8 mouse cellular contexts compared by ENCODE assay signal in the genomic region with DNA sequence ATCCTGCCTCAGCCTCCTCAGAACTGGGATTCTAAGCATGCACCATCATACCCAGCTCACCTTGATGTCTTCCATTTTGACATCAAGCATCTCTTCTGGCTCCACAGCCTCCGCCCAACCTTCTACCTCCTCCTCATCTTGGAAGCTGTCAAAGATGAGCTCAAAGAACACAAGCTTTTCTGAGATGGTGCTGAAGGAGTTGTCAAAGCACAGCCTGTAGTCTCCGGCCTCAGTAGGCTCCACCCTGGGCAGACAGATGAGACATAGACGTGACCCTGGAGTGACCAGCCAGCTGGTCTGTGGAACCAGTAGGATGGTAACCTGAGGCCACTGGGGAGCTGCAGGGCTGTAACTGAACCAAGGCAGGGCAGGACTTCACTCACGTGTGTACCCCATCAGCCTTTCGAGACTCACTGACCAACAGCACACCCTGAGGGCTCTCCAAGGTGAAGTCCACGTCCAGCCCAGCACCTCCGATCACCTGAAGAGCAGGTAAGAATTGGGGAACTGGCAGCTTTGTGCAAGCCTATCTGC. TPM values are rescaled to one million over a fixed set of nuclear protein-coding genes. Genes with fewer than 3 reads are reported as not detected.
A peak's percentile ranks its signal among the peaks of the same experiment; 100 is the strongest.
DNase-seq lines count a peak whose midpoint lies in the region; ATAC-seq and TF ChIP-seq lines count a peak whose summit lies in the region.

No protein-coding gene starts in this region.

- peak overlapping the region; percentile 36; the same call in 1 of the 2 replicates for H3K27ac ChIP-seq in ES-Bruce4 (ENCODE audit: insufficient read depth, low read length)
- no peak overlapping the region for H3K27ac ChIP-seq in forebrain, embryonic 16.5 days (ENCODE audit: low read length)
- peak overlapping the region; percentile 84 for H3K27ac ChIP-seq in liver, embryonic 15.5 days (replicated peaks)

- peaks cover 27% of the 10 kb centered on the region for H3K36me3 ChIP-seq in ES-Bruce4 (ENCODE audit: control insufficient read depth, insufficient read depth, low read length, poor library complexity, severe bottlenecking)
- H3K36me3 ChIP-seq in forebrain, embryonic 16.5 days (ENCODE audit: control insufficient read depth, insufficient read depth) = peaks cover 14% of the 10 kb centered on the region; the same call in 1 of the 2 replicates
- H3K36me3 ChIP-seq in liver, embryonic 15.5 days (replicated peaks) = peaks cover 52% of the 10 kb centered on the region

- peak overlapping the region; percentile 97 for H3K4me3 ChIP-seq in ES-Bruce4 (ENCODE audit: low read depth, low read length)
- H3K4me3 ChIP-seq in forebrain, embryonic 16.5 days (replicated peaks; ENCODE audit: low read length) = peak overlapping the region; percentile 79
- peak overlapping the region; percentile 72 for H3K4me3 ChIP-seq in liver, embryonic 15.5 days (replicated peaks)

- no peak for TF ChIP-seq EP300 in ES-Bruce4 (IDR thresholded peaks at IDR 0.05; ENCODE audit: insufficient read depth, low read depth, low read length)

- H3K9ac ChIP-seq in ES-Bruce4 (ENCODE audit: low read depth, poor library complexity, severe bottlenecking) = peak overlapping the region; percentile 86
- H3K9ac ChIP-seq in forebrain, embryonic 16.5 days (replicated peaks; ENCODE audit: low read depth, low read length) = peak overlapping the region; percentile 79; the same call in 1 of the 2 replicates
- peak overlapping the region; percentile 70; the same call in 1 of the 2 replicates for H3K9ac ChIP-seq in liver, embryonic 15.5 days

- no peaks in the 10 kb centered on the region; the same call in 1 of the 2 replicates for H3K9me3 ChIP-seq in ES-Bruce4 (replicated peaks; ENCODE audit: control insufficient read depth, insufficient read depth, low read length, poor library complexity, severe bottlenecking)
- no peaks in the 10 kb centered on the region for H3K9me3 ChIP-seq in forebrain, embryonic 16.5 days (ENCODE audit: control insufficient read depth, low read length)
- no peaks in the 10 kb centered on the region for H3K9me3 ChIP-seq in liver, embryonic 15.5 days (replicated peaks)

- intact Hi-C loops in heart, postnatal 14 days (cut with DNase I) = no loop called here
- intact Hi-C loops in left cerebral cortex, postnatal 4 days (cut with DNase I) = no loop called here

- WGBS in forebrain, embryonic 16.5 days = 87% methylated on average over 7 of the region's 7 CpGs
- 76% methylated on average over 7 of the region's 7 CpGs for WGBS in liver, embryonic 15.5 days (ENCODE audit: insufficient replicate concordance)

- DNase-seq in heart, adult 11 months = peak; percentile 93
- DNase-seq in heart, postnatal 14 days = no peak
- DNase-seq in left cerebral cortex, postnatal 4 days = no peak
- no peak for DNase-seq in retina, postnatal 1 day
- DNase-seq in ovary, postnatal 14 days (ENCODE audit: low spot score) = no peak

- H3K4me1 ChIP-seq in ES-Bruce4 (ENCODE audit: control insufficient read depth, insufficient read depth, low read length) = no peaks in the 10 kb centered on the region
- H3K4me1 ChIP-seq in forebrain, embryonic 16.5 days (replicated peaks; ENCODE audit: control insufficient read depth, insufficient read depth, low read length) = peaks cover 16% of the 10 kb centered on the region
- H3K4me1 ChIP-seq in liver, embryonic 15.5 days (replicated peaks) = peaks cover 30% of the 10 kb centered on the region

- H3K4me2 ChIP-seq in forebrain, embryonic 16.5 days (ENCODE audit: low read length) = peak overlapping the region; percentile 78
- H3K4me2 ChIP-seq in liver, embryonic 15.5 days = peak overlapping the region; percentile 77

- no peaks in the 10 kb centered on the region for H3K27me3 ChIP-seq in ES-Bruce4 (ENCODE audit: control insufficient read depth, insufficient read depth, low read length, poor library complexity, severe bottlenecking)
- no peaks in the 10 kb centered on the region for H3K27me3 ChIP-seq in forebrain, embryonic 16.5 days (replicated peaks; ENCODE audit: control insufficient read depth, insufficient read depth, low read length)
- no peaks in the 10 kb centered on the region for H3K27me3 ChIP-seq in liver, embryonic 15.5 days

- TF ChIP-seq CTCF in ES-Bruce4 (IDR thresholded peaks at IDR 0.05; ENCODE audit: low read depth, low read length) = no peak

- no peak for TF ChIP-seq POLR2A in ES-Bruce4 (IDR thresholded peaks at IDR 0.05; ENCODE audit: insufficient read depth, low read length)

- ATAC-seq in forebrain, embryonic 16.5 days = no peak
- no peak for ATAC-seq in liver, embryonic 15.5 days (ENCODE audit: insufficient read depth)

RNA-seq across cellular contexts. Expression of a gene that starts 1.1 kb away (rescaled TPM):
- 10 to 100 TPM; 40.7 to 44.5 TPM for total RNA-seq in heart, postnatal 14 days (2021)
- polyA plus RNA-seq in ES-Bruce4 (2011; ENCODE audit: insufficient read depth, insufficient read length, low read depth, missing spikeins) = 28.0 and 29.2 TPM in 2 replicates
- 52.7 and 54.6 TPM in 2 replicates for polyA plus RNA-seq in forebrain, embryonic 16.5 days (2015; fragmentation: Nextera tagmentation; extraction: Ambion mirVana)
- 31.5 and 33.6 TPM in 2 replicates for polyA plus RNA-seq in liver, embryonic 15.5 days (2015; fragmentation: Nextera tagmentation; extraction: Ambion mirVana)
- total RNA-seq in left cerebral cortex, postnatal 4 days (2021) = 10 to 100 TPM; 18.6 to 19.1 TPM

RNA-seq across cellular contexts. Expression of a gene that starts 17.0 kb away (rescaled TPM):
- 1 to 10 TPM; 2.1 TPM for total RNA-seq in heart, postnatal 14 days (2021)
- not detected in 2 replicates for polyA plus RNA-seq in ES-Bruce4 (2011; ENCODE audit: insufficient read depth, insufficient read length, low read depth, missing spikeins)
- 2.8 and 3.5 TPM in 2 replicates for polyA plus RNA-seq in forebrain, embryonic 16.5 days (2015; fragmentation: Nextera tagmentation; extraction: Ambion mirVana)
- polyA plus RNA-seq in liver, embryonic 15.5 days (2015; fragmentation: Nextera tagmentation; extraction: Ambion mirVana) = 9.5 and 10.5 TPM in 2 replicates
- under 1 TPM; 0.44 to 0.64 TPM for total RNA-seq in left cerebral cortex, postnatal 4 days (2021)

RNA-seq across cellular contexts. Expression of a gene that starts 37.8 kb away (rescaled TPM):
- total RNA-seq in heart, postnatal 14 days (2021) = 10 to 100 TPM; 50.3 to 54.2 TPM
- 112 and 122 TPM in 2 replicates for polyA plus RNA-seq in ES-Bruce4 (2011; ENCODE audit: insufficient read depth, insufficient read length, low read depth, missing spikeins)
- polyA plus RNA-seq in forebrain, embryonic 16.5 days (2015; fragmentation: Nextera tagmentation; extraction: Ambion mirVana) = 26.5 and 27.8 TPM in 2 replicates
- polyA plus RNA-seq in liver, embryonic 15.5 days (2015; fragmentation: Nextera tagmentation; extraction: Ambion mirVana) = 18.2 and 23.1 TPM in 2 replicates
- 100 to 1,000 TPM; 108 to 124 TPM for total RNA-seq in left cerebral cortex, postnatal 4 days (2021)
